Mouse (Mus musculus) forebrain, embryonic 11.5 days (tissue): ENCODE data around the gene Cd40. TPM values are rescaled to one million over a fixed set of nuclear protein-coding genes. Genes with fewer than 3 reads are reported as not detected.

Experiments used
- ATAC-seq: fragments of 200-750 bp; cut with Nextera tagmentation; replicated peaks from 2 replicates; pipeline ENCODE4 v1.8.0; 2017; ENCODE audit warnings: moderate TSS enrichment; ENCODE audit not compliant: low FRiP score
- DNase-seq: peaks from one replicate; pipeline ENCODE4 v3.0.0-alpha.2; 2017; ENCODE audit warnings: low spot score
- H3K27ac ChIP-seq: fragments of 300-500 bp; sonication (generic); 2 replicates; pipeline ENCODE4 v1.5.1; 2014; ENCODE audit warnings: low read depth, low read length
- H3K27me3 ChIP-seq: fragments of 300-500 bp; sonication (generic); 2 replicates; pipeline ENCODE4 v1.6.1; 2014; ENCODE audit warnings: mild to moderate bottlenecking, low read length, mixed read lengths; ENCODE audit not compliant: control insufficient read depth, insufficient read depth
- H3K36me3 ChIP-seq: fragments of 300-500 bp; sonication (generic); 2 replicates; pipeline ENCODE4 v1.6.1; 2014; ENCODE audit warnings: mild to moderate bottlenecking, low read length, moderate library complexity, mixed read lengths; ENCODE audit not compliant: control insufficient read depth, insufficient read depth
- H3K4me1 ChIP-seq: fragments of 300-500 bp; sonication (generic); replicated peaks from 2 replicates; pipeline ENCODE4 v1.6.1; 2014; ENCODE audit warnings: low read length, mixed read lengths; ENCODE audit not compliant: control insufficient read depth, insufficient read depth
- H3K4me2 ChIP-seq: fragments of 300-500 bp; sonication (generic); 2 replicates; pipeline ENCODE4 v1.6.1; 2014; ENCODE audit warnings: low read depth, mild to moderate bottlenecking, low read length, moderate library complexity, mixed read lengths; ENCODE audit not compliant: severe bottlenecking
- H3K4me3 ChIP-seq: fragments of 300-500 bp; sonication (generic); 2 replicates; pipeline ENCODE4 v1.5.1; 2014; ENCODE audit warnings: low read depth, low read length
- H3K9ac ChIP-seq: fragments of 300-500 bp; sonication (generic); 2 replicates; pipeline ENCODE4 v1.6.1; 2014; ENCODE audit warnings: low read length
- H3K9me3 ChIP-seq: fragments of 300-500 bp; sonication (generic); 2 replicates; pipeline ENCODE4 v1.6.1; 2016; ENCODE audit warnings: low read length, mixed read lengths; ENCODE audit not compliant: control insufficient read depth
- WGBS: fragments of 180-500 bp; shearing (Covaris S2); extraction: QIAGEN DNeasy Blood & Tissue Kit; methylation state at CpG from one replicate; pipeline ENCODE4 v1.1.7; 2014; 5-methylcytosine and 5-hydroxymethylcytosine counted together
- polyA plus RNA-seq: library from polyadenylated mRNA; unstranded; fragments of >200 nt; fragmentation: Nextera tagmentation; extraction: Ambion mirVana; gene quantifications from 2 replicates; pipeline ENCODE4 v1.2.1, GENCODE M21; 2014

The Cd40 gene
- polyA plus RNA-seq, 1 experiment from 2014 or later, result 4.2 TPM

DNA sequence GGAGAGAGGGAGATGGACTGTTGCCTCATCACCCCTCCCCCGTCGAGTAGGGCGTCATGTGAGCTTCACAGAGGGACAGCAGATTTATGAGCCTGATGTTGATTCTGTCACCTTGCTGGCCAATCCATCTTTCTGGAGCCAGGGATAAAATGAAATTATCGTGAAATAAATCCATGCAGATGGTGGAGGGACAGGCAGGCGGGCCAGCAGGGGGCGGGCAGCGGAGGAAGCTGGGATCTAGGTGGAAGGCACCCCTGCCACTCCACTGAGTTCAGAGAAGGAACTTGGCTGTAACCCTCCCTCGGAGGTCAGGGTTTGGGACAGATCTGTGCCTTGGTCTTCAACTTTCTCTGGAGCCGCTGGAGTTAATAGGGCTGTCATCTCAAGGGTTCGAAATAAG, 23.2 kb downstream of the Cd40 start:
- H3K36me3 ChIP-seq, result no peaks in the 10 kb centered on the region
- peaks cover 44% of the 10 kb centered on the region for H3K27me3 ChIP-seq
- no peak overlapping the region for H3K4me3 ChIP-seq
- H3K4me2 ChIP-seq, result no peak overlapping the region
- no peak overlapping the region for H3K9ac ChIP-seq
- no peaks in the 10 kb centered on the region for H3K9me3 ChIP-seq
- no peak for ATAC-seq
- H3K4me1 ChIP-seq, result peaks cover 34% of the 10 kb centered on the region
- no peak overlapping the region for H3K27ac ChIP-seq
- 24% methylated on average over 10 of the region's 10 CpGs for WGBS
- peak; percentile 76 for DNase-seq

DNA sequence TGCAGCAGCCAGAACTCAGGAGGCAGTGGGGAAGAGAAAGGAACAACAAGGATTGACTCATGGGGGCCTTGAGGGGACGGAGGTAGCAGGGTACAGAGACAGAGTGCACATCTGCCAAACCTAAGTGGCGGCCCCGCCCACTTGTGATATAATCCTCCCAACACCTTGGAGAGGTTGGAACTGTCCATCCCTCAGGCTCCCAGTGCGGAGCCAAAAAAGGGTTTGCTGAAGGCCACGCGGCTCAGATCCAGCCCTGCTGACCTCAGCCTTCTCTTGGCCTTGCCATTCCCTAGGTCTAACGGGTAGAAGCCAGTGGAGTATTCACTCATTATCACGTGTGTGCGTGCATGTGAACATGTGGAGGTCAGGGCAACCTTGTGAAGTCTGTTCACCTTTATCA, 25.2 kb downstream of the Cd40 start:
- Histone ChIP-seq H3K36me3 (no peaks in the 10 kb centered on the region), H3K27ac (no peak overlapping the region), H3K4me3 (no peak overlapping the region), H3K9ac (no peak overlapping the region), H3K27me3 (peaks cover 35% of the 10 kb centered on the region), H3K4me2 (no peak overlapping the region), H3K9me3 (no peaks in the 10 kb centered on the region), H3K4me1 (peaks cover 34% of the 10 kb centered on the region)
- 23% methylated on average over 9 of the region's 9 CpGs for WGBS
- DNase-seq (no peak), ATAC-seq (no peak)

GRCm38 (mm10) chr2:165081257-165081656, 25.8 kb downstream of the Cd40 start:
- Histone ChIP-seq H3K9ac (no peak overlapping the region), H3K4me3 (no peak overlapping the region), H3K36me3 (no peaks in the 10 kb centered on the region), H3K9me3 (no peaks in the 10 kb centered on the region), H3K27ac (no peak overlapping the region), H3K4me2 (no peak overlapping the region), H3K4me1 (peaks cover 28% of the 10 kb centered on the region), H3K27me3 (peaks cover 29% of the 10 kb centered on the region)
- DNase-seq (no peak), ATAC-seq (no peak)
- WGBS, result 12% methylated on average over 7 of the region's 7 CpGs

DNA sequence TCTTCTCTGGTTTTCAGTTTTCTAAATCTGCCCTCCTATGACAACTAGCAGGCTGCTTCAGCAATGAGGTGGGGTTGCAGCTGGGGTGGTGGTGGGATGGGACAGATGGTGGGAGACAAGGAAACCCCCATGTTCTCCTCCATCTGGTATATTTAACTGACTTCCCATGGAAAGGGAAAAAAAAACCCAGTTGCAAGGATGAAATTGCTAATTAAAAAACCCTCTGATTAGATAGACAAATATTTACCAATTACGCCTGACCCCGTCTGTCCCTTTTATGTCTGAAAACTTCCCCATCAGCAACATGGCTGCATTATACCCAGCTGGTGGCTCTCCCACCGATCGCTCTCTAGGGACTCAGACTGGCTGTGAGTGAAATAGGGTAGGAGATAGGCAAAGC, 31.2 kb downstream of the Cd40 start:
- Histone ChIP-seq H3K36me3 (no peaks in the 10 kb centered on the region), H3K9me3 (no peaks in the 10 kb centered on the region), H3K27ac (no peak overlapping the region), H3K4me1 (no peaks in the 10 kb centered on the region), H3K9ac (no peak overlapping the region), H3K4me2 (no peak overlapping the region), H3K27me3 (no peaks in the 10 kb centered on the region), H3K4me3 (no peak overlapping the region)
- no peak for ATAC-seq
- 80% methylated on average over 4 of the region's 4 CpGs for WGBS
- DNase-seq, result no peak

DNA sequence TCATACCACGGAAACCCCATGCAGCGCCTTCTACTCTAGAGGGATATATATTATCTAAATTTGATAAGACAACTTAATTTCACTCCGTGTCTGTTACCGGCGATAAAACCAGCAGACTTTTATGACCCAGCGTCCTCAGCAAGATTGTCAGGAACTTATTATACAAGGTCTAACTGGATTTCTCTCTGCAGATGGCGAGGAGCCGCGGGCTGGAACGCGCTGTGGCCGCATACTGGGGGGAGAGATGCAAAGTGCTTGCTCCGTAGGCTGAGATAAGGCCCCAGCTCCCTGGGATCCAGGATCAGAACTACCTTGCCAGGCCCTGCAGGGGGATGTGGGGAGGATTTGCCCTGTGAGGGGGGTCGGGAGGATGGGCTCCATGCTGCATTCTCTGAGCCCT, 34.0 kb downstream of the Cd40 start:
- WGBS, result 49% methylated on average over 14 of the region's 14 CpGs
- Histone ChIP-seq H3K36me3 (no peaks in the 10 kb centered on the region), H3K27ac (no peak overlapping the region), H3K4me2 (no peak overlapping the region), H3K4me3 (no peak overlapping the region), H3K27me3 (no peaks in the 10 kb centered on the region), H3K4me1 (peaks cover 4% of the 10 kb centered on the region; the same call in 1 of the 2 replicates), H3K9me3 (no peaks in the 10 kb centered on the region), H3K9ac (no peak overlapping the region)
- DNase-seq (no peak), ATAC-seq (no peak)

- ATAC-seq, result no peak
- H3K36me3 ChIP-seq, result no peaks in the 10 kb centered on the region
- H3K9me3 ChIP-seq, result no peaks in the 10 kb centered on the region
- DNase-seq, result no peak
- no peak within 1 kb of the TSS for H3K9ac ChIP-seq
- no peak within 1 kb of the TSS for H3K4me3 ChIP-seq
- 83% methylated on average over 2 of the region's 2 CpGs for WGBS
- H3K4me2 ChIP-seq, result no peak within 1 kb of the TSS
- H3K4me1 ChIP-seq, result peaks cover 4% of the 10 kb centered on the region; the same call in 1 of the 2 replicates
- no peaks in the 10 kb centered on the region for H3K27me3 ChIP-seq
- H3K27ac ChIP-seq, result no peak within 1 kb of the TSS
Observed at GRCm38 (mm10) chr2:165090650-165091049, 35.2 kb downstream of the Cd40 start, which contains the start of gene 1700025C18Rik. 1700025C18Rik (minus strand) TSS chr2:165090750.

GRCm38 (mm10) chr2:165091433-165091965, 36.1 kb downstream of the Cd40 start:
- peaks cover 11% of the 10 kb centered on the region; the same call in 1 of the 2 replicates for H3K4me1 ChIP-seq
- DNase-seq (no peak), ATAC-seq (no peak)
- H3K27ac ChIP-seq, result no peak overlapping the region
- H3K9ac ChIP-seq, result no peak overlapping the region
- H3K9me3 ChIP-seq, result no peaks in the 10 kb centered on the region
- H3K4me2 ChIP-seq, result no peak overlapping the region
- no peak overlapping the region for H3K4me3 ChIP-seq
- H3K27me3 ChIP-seq, result no peaks in the 10 kb centered on the region
- WGBS, result 77% methylated on average over 8 of the region's 8 CpGs
- no peaks in the 10 kb centered on the region for H3K36me3 ChIP-seq

DNA sequence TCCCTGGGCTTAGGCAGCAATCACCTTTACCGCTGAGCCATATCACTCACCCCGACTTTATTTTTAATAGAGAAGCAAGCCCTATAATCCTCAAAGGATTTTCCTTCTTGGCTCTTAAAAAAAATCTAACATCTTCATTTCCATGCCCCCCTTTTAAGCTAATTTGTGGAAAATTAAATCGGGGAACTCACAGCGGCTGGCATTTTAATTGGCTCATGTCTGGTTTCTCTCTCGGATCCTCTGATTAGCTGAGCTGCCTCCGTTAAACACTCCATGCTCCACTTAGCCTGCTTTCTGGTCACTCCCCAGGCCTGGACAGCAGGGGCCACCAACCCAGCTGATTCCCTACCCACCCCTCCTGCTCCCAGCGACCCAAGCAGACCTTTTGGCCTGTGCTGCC, 37.0 kb downstream of the Cd40 start:
- H3K4me2 ChIP-seq, result no peak overlapping the region
- peaks cover 2% of the 10 kb centered on the region for H3K27me3 ChIP-seq
- ATAC-seq, result no peak
- WGBS, result 39% methylated on average over 7 of the region's 7 CpGs
- peak overlapping the region; percentile 25; the same call in 1 of the 2 replicates for H3K27ac ChIP-seq
- no peaks in the 10 kb centered on the region for H3K9me3 ChIP-seq
- no peaks in the 10 kb centered on the region for H3K36me3 ChIP-seq
- peaks cover 17% of the 10 kb centered on the region; the same call in 1 of the 2 replicates for H3K4me1 ChIP-seq
- H3K4me3 ChIP-seq, result no peak overlapping the region
- H3K9ac ChIP-seq, result no peak overlapping the region
- DNase-seq, result no peak

DNA sequence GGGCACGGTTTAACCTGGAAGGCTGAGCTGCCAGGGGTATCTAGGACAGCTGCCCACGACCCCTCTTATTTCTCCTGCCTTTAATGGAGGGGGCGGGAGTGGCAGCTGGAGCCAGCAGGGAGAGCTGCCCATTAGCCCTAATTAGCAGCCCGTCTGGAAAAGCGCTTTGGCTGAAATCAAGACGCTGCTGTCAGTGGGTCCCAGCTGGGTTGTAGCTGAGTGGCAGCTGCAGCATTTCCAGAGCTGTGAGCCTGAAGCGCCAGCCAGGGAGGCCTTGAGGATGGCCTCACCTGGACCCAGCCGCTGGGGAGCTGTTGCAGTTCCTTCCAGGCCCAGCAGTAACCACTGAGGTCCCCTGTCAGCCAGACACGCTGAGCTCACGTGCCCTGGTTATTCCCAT, 40.9 kb downstream of the Cd40 start:
- Histone ChIP-seq H3K4me2 (no peak overlapping the region), H3K4me3 (no peak overlapping the region)

More for the DNA sequence above, 40.9 kb downstream of the Cd40 start:
- Histone ChIP-seq H3K27me3 (peaks cover 4% of the 10 kb centered on the region), H3K27ac (peak overlapping the region; percentile 50), H3K9ac (no peak overlapping the region; the same call in 1 of the 2 replicates), H3K36me3 (no peaks in the 10 kb centered on the region), H3K9me3 (no peaks in the 10 kb centered on the region), H3K4me1 (peaks cover 17% of the 10 kb centered on the region)
- peak; percentile 78 for DNase-seq
- peak; percentile 62 for ATAC-seq
- 21% methylated on average over 10 of the region's 10 CpGs for WGBS
